Mouse (Mus musculus) hematopoietic stem cell, adult 5-6 weeks (primary cell): ENCODE results near the gene Pou3f3. TPM values are rescaled to one million over a fixed set of nuclear protein-coding genes. Genes with fewer than 3 reads are reported as not detected.

Source experiments
- ATAC-seq, 2 experiments: fragments of 125-278 bp in 1 of 2; replicated peaks in 1 of 2; 2 replicates each; pipeline ENCODE4 v1.8.0; 2016 to 2017; ENCODE audit warnings: inconsistent platforms in 2 of 2, mild to moderate bottlenecking in 2 of 2, moderate number of reproducible peaks in 2 of 2, low read depth in 1 of 2, moderate TSS enrichment in 1 of 2; ENCODE audit not compliant: low FRiP score in 2 of 2, poor library complexity in 2 of 2, severe bottlenecking in 2 of 2, insufficient read depth in 1 of 2, low TSS enrichment in 1 of 2
- total RNA-seq: library from RNA; stranded (forward); fragments of 172-1452, 232-1000 nt; gene quantifications from 2 replicates; pipeline ENCODE4 v1.2.3, GENCODE M21; 2017

The Pou3f3 gene
- total RNA-seq, 1 experiment from 2014 or later, result not detected

DNA sequence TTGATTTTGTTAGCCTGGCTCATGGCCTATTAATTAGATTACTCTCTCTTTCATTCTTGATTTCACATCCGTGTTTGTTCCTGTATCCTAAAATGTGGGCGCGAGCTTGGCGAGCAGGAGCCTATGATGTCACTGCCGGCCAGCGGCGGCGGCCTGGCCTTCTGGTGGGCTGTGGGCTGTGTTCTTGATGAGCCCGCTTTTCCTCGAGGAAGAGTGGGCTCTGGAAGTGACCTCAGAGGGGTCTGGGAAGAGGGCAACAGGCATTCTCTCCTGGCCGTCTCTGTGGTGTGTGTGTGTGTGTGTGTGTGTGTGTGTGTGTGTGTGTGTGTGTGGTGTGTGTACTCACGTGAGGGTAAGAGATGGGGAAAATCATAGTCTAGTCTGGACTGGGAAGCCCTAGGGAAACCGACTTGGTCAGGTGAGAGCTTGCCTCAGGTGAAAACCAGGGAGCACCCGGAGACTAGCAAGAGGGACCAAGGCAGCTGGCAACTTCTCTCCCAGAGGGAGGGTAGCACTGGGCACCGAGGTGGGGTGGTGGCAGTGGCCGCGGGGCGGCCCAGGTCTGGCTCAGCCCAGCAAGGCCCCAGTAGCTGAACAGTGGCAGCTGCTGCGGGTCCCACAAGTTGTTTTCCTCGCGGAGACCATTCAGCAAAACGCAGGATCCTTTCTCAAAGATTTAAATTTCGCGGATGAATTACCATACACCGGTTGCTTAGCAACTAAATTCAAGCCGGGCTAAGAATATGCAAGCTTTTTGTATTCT lies 8.5 kb downstream of the Pou3f3 start:
- ATAC-seq, result no peak

DNA sequence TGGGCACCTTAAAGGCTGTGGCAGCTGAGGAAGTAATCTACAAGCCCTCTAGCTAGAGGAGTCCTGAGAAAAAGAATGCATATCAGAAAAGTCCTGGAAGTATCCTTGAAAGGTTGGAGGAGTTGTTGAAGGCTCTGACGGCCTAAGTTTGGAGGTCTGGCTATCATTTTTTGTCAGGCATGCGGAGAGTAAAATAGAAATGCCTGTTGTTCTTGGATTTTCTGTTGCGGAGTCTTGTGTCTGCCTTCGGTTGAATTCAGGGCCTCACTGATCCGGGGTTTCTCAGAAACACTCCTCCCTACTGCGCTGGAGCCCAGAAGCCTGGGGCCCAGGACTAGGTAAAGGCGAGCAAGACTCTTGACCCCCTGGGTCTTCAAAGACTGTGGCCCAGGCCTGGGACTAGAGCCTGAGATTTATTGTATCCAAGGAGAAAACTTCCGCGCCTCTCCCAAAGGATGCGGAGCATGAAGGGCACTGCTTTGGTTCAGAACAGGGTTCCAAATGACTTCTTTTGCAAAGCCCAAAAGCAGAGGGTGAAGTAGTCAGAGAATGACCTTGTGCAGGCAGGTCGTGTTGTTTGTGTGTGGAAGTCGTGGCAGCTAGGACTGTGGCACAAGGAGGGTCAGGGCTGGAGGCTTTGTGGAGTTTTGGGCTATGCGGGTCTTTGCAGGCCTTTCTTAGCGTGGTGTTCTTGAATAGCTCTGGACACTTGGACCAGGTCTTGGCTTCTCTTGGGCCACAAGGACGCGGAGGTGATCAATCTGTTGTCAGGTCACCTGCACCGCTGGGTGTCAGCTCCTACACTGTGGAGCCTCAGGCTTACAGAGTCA lies 9.6 kb downstream of the Pou3f3 start:
- ATAC-seq, result no peak

DNA sequence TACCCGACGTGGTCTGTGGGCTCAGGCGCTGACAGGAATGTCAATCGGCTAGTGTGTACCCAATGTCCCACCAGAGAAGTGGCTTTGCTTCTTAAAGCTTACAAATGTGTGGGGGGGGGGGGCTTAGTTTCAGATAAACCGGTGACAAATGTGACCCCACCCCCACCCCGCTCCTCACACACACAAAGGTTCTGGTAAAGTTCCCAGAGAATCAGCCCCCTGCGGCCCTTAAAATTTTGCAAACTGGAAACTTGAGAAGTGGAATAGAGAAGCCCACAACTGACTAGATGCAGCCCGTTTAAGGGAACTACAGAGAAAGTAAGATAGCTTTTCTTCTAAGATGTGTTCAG lies 10.2 kb downstream of the Pou3f3 start:
- ATAC-seq, result no peak

DNA sequence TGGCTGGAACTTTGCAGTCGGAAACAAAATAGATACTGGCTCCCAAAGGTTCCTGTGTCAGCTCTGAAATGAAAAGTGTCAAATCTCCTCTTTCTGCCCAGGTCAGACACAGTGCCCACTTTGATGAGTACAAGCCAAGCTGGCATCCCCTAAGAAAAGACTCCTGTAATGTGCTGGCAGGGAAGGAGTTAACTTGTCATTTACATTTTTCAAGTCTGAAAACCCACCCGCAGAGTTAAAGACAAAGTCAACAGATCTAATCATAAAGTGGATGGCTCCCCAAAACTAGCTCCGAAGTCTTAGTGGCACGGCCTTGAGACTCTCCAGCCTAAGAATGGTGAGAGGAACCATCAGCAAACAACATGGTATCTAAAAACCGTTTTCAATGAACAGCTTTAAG lies 11.6 kb downstream of the Pou3f3 start:
- ATAC-seq, result no peak

DNA sequence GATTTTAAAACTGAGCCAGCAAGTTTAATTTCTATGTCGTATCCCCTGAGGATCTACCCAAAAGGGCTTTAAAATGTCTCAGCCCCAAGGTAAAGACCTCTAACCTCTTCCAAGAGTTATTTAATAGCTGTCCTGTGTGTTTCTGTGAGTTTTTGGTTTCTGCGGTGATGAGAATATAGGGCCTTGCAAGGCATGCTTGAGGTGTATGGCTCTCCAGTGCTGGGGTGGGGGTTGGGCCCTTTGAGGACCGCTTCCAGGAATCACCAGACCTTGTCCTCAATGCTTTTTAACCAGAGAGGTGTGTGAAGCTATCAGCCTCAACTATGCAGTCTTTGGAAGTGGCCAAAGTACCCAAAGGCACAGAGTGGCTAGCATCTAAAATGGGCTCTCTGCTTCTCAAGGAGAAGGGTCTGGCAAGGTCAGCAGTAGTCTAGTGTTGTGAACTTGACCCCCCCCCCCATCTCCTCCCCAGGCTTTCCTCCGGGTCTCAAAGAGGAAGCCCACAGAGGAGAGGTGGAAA lies 12.1 kb downstream of the Pou3f3 start:
- no peak for ATAC-seq

DNA sequence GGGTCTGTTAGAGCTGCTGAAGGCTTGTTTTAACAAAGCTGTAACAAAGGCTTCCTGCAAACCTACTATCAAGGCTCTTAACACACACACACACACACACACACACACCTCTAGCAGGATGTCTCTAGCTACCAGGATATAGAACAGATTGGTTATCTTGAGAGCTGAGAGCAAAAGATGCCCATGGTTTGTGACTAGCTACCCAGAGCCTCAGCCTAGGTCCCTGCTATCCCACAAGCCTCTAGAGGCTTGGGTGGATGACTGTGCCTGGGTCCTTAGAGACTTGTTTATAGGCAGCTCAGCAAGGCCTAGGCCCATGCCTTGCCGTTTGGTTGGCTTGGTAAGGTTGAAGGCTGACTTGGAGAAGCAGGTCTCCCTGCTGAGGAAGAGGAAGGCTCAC lies 13.5 kb downstream of the Pou3f3 start:
- no peak for ATAC-seq

DNA sequence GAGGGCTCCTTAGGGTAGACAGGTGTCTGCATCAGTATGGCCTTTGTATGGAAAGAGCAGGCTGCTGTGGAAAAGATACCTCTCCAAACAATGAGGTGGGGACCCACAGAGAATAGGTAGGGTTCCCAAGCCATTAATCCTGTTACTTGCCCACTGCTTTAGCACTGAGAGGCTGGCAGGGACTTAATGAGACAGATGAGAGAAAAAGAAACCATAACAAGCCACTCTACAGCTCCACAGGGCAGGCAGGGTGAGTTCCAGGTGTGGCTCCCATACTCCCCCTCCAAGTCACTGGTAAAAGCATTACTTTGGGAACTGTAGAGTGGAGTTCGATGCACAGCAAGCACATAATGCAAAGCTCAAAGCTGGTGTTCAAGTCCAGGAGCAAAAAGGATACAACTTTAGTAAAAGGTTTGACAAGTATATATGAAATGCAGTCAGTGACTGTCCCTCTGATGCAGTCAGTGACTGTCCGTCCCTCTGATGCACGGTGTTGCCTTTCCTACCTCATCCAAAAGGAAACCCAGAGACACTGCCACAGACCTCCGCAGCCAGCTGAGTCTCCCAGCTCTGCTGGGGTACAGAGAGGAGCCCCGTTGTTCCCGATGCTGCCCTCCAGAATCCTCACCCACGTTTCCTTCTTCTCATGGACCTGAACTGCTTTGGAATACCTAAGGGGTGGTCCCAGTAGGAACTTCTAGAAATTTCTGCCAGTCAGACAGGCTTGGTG lies 14.0 kb downstream of the Pou3f3 start:
- no peak for ATAC-seq

DNA sequence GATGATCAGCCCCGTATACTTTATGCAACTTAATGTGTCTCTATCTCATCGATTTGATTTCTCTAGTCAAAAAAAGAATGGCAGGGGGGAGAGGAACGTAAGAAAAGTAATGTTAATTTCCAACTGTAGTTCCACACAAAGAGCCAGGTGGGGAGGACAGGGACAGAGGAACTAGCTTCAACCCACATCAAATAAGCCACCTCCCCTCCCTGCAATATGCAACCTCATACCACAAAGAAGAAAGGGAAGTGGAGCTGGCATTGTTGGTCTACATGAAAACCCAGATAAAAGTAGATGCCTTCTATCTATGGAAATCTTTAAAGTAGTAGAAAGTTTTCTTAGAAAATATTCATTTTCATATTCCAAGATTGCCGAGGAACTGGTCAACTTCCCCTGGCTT lies 14.7 kb downstream of the Pou3f3 start:
- peak; percentile 65 to 69 for ATAC-seq

DNA sequence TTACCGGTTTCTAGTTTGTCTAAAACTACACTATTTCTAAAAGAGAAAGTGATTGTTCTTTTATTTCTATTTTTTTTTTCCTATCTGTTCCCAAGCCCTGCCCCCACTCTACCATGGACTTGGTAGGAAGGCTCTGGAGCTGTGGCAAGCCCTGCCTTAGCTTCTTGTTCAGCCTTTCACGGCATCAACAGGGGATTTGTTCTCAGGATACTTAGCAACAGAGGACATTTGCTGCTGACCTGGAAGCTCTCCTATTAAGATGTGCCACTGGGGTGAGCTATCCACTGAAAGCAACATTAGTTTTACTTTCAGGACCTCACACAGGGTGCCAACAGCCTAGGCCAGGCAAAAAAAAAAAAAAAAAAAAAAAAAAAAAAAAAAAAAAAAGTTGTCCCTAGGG lies 15.4 kb downstream of the Pou3f3 start:
- ATAC-seq, result no peak

DNA sequence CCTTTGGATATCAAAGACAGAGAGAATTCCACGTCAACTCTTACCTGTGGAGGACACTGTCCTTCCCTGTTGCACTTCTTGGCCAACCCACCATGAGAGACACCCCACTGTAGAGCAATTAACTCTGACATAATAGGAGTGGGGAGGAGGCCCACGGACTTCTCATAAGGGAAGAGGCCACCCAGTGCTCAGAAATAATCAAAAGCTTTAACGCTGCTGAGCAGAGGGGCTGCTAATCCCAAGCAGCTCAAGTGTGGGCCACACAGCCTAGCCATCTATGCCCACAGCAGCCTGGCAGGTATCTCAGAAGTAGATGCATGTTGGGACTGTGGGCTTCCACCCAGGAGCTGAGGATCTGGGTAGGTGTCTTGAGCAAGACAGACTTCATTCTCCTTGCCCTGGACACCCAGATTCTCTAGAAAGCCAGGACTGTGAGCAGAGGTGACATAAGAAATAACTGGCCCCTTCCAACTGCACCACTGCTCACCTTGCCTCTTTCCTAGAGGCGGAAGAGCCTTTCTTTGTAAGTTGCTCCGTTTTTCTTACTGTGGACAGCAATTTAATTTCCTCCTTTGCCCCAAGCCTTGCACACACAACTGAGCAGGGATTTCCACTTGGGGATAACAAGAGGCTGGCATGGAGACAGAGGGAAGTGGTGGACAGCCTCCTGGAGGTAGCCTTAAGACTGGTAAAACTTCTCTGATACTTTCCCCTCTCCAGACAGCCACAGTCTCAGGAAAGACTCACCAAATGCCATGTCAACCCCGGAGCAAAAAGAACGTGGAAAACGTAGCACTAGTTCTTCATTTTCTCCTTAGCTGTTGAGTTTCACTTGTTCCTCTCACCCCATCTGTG lies 16.1 kb downstream of the Pou3f3 start:
- ATAC-seq, result no peak

DNA sequence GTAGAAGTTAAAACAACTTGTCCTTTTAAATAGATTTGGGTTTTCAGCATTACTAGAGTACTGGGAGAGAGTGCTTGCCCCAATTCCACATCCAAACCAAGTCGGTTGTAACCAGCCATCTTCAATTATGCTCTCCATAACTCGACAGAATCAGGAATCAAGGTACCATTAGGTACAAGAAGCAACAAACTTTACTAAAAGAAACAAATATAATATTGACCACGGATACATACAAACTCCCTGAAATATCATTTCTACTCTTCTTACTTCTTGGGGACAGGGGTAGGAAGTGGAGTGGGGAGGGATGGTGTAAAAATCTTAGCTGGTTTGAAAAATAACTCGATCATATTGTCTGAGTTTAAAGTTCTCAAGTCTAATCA lies 16.7 kb downstream of the Pou3f3 start:
- ATAC-seq, result no peak

DNA sequence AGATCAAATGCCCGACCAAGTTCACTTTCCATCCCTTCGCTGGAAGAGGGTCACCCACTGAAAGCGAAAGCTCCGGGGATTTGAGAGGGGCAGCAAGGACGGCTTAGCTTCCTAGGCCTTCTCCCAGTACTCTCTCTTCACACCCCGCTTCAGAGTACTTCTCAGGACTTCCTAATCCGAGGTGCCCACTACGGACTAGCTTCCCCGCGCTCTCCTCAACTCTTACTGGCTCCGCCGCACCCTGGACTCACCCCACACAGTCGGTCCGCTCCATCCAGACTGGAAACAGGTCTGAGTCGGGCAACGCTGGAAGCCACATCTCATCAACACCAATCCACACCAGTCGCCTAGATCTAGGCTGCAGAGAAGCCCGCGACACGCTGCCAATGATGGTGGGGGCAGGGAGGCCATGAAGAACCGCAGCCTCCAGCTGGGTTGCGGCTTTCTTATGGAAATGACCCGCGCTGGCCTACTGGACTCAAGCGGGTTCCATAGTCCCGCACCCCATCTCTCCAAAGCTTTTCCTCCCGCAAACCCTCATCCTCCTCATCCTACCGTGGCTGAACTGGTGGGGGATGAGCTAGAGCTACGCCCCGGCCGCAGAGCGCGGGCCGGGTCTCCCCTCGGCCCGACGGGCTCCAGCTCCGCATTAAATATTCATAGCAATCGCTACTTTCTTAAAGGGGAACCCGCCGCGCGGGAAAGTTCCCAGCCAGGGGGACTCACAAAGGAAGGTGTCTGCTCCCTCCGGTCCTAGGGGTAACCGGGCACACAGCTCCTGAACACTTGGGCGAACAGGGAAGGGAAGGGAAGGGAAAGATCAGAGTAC lies 17.8 kb downstream of the Pou3f3 start:
- no peak; a peak in 3 of 4 replicates for ATAC-seq

DNA sequence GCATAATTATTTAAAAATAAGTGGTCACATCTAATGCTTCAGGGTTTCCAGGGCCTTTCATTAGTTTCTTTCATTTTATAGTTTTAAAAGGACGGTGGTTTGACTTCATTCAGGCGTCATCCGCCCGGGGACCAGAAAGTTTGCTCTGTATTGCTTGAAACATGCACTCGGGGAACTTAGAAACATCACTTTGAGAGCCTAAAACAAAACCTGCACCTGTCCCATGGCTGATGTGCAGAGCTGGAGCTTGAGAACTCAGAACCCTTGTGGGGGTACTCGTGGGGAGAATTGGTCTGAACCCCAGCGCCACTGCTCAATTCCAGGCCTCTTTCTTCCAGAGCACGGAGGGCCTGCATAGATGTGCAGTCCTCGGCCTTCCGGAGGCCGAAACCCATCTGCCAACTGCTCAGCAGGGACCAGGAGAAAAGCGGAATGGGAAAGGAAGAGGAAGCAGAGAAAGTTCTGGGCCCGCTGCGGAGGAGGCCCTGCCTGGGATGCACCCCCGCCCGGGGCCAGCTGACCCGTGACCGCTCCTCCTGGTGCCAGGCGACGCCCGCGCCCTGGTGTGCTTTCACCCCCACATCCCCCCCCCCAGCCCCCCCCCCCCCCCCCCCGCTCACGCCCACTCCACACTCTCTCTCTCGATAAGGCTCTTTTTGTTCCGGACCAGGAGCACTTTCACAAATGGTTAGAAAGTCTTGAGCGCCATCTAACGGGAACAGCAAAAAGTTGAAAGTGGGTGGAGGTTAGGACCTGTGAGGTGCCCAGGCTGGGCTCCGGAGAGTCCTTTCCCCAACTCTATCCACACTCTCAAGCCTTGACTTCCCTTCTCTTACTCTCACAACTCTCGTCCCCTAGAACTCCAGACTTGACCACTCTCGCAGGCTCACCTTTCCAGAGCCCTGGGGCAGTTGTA lies 18.7 kb downstream of the Pou3f3 start:
- ATAC-seq, result peak; percentile 46 to 55; a peak in 3 of 4 replicates

DNA sequence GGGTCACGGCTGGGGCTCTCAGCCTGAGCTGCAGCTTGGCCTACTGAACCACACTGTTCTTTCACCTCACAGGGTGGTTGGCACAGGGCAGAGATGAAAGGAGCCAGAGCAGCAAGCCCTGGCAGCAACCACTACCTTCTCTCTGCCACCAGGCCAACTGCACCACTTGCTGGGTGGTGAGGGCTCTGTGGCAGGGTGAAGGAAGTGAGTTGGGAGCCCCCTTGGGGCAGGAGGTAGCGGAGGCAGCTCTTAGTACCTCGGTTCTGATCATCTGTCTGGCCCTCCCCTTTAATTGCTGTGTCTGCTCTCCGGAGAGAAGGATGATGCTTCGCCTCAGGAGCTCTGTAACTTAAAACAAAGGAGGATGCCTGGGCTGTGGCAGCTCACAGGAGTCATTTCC lies 23.0 kb downstream of the Pou3f3 start:
- ATAC-seq, result peak; percentile 43 to 48; a peak in 2 of 4 replicates

DNA sequence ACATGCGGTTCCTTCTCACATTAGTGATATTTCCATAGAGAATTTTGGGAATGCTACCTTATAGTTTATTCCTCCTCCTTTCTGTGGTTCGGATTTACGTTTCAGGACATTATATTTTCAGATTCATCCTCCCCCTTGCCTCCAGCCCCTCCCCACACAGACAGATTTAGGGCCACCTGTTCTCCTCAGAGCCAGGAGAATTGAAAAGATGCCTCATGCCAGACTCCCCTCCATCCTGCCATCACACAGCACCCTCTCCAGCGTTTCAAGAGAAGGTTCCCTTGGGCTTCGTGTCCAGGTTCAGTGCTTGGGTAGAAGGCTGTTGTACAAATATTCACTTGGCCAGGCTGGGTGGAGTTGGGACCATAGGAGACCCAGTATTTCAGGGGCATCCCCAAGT lies 25.8 kb downstream of the Pou3f3 start:
- no peak for ATAC-seq
